Mouse (Mus musculus) heart, adult 9 months (tissue): ENCODE results near the gene Hsd3b2.
"Not testable (repeated sequence)": the region's sequence is repeated elsewhere in the genome, so short reads cannot be mapped to it uniquely, and the experiment has no call there.

Experiments
- DNase-seq, 2 experiments: peaks; one replicate each; pipeline ENCODE4 v3.0.0; 2022; ENCODE audit warnings: low spot score in 2 of 2

The Hsd3b2 gene

DNA sequence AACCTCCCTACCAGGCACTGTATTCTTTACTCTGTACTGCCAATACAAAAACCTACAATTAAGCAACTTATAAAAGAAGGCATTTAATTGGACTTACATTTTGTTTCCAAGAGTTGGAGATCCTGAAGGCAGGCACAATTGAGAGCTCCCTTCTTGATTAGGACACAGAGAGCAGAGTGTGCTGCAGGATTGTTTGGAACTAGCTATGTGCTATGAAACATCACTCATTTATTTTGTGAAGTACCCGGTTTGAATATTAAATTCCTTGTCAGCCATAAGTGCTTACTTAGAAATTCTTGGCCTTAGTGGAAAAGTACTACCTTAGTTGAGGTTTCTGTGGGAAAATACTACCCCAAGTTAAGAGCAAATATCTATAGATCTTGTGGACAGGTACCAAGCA is at the start of gene Hsd3b2:
TSS of gene Hsd3b2 (minus strand) at position 168 of the 400 bp plus-strand sequence.
- no peak for DNase-seq

DNA sequence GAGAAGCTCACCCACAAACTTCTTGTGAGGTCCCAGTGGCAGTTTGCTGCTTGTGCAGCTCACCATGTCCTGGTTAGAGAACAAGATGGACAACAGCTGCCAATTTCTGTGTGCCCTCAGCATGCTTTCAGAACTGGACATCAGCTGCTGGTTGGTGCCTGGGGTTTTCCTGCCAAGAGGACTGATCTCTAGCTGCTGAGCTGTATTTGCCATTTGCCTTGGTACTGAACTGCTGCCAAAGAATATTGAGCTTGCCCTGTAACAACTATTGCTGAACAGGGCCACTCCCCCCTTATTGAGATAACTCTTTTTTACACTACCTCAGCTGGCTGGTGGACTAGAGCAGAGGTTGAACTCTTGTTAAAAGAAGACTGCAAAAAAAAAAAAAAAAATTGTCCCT is 39.8 kb upstream of the Hsd3b2 start:
- peak; percentile 26 to 58 for DNase-seq

GRCm38 (mm10) chr3:98756836-98757235 is 32.5 kb upstream of the Hsd3b2 start:
- DNase-seq, result no peak

DNA sequence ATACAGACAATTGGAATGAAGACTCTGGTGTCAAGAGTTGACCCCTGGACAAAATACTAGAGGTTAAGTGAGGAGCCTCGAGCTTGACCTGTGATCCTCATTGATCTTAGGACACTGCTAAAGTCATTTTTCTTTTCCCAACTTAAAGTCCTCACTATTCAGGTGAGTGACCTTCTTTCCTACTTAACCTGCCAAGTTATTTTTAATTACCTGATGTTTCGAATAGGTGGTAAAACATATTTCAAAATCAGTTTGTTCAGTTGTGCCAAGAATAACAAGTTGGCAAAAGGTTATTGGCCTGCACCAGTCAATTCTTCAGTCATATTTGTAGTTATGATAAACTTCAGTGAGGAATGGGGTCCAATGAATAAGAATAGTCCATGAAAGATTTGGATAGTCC is 27.8 kb upstream of the Hsd3b2 start:
- DNase-seq, result no peak

DNA sequence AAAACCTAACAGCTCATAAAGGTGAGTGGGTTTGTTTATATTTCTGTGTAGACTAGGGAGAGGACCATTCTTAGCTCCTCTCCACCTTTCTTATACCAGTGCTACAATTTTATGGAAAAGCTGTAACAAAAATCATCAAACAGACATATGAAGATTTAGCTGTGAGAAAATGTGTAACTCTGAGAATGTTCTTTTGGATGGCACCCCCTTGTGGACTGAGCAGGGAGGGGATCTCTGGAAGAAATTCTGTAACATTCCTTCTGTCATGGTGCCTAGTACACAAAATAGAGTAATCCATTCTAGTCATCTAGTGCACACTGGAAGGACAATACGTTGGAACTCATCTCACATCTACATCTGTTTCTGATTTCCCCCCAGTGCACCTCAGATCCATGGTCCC is 16.7 kb upstream of the Hsd3b2 start:
- DNase-seq, result not testable (repeated sequence)

DNA sequence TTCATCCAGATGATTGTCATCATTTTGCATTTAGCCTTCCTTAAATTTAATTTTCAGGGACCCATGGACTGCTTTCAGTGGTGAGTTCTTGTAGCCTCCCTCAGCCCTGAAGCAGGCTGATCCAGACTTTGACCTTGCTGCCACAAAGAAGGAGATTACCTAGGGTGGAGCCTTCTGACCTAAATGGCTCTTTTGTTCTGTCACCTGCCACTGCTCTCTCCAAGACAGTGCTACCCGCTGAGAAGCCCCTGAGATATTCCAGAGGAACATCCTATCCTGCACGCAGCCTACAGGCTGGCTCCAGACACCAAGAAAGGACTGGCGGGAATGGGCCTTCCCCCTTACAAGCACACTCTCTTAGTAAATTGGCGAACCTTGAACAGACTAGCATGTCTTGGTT is 10.0 kb upstream of the Hsd3b2 start:
- no peak for DNase-seq

DNA sequence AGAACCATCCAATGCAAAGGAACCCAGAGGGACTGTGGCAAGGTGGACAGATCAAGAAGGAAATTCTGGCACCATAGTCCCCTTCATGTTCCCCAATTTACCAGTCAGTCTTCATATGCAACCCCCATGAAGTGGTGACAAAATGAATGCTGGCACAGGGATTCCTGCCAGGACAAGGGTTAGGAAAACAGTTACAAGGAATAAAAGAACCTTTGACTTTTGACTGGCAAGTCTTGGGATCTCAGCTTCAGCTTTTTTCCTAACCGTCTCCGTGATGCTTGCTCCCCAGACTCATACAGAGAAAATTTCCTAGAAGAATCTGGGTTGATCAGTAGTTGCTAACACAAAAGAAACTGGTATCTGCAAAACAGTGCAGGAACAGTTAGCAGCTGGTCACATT is 9.4 kb upstream of the Hsd3b2 start:
- DNase-seq, result no peak

DNA sequence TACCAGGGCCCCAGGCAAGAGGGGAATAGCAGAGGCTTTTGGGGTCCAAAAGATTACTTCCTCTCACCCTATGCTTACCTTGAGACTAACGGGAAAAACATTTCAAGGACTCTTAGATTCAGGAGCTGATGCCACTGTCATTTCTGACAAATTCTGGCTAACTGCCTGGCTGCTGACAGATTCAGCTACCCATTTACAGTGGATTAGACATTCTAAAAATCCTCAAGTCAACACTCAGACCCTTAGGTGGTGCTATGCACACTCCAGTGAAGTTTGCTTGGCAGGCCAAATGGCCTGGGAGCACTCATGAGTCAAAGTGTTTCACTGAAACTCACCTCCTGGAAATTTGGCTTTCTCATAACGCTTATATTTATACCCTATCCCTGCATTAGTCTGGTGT is 1.9 kb upstream of the Hsd3b2 start:
- DNase-seq, result no peak

DNA sequence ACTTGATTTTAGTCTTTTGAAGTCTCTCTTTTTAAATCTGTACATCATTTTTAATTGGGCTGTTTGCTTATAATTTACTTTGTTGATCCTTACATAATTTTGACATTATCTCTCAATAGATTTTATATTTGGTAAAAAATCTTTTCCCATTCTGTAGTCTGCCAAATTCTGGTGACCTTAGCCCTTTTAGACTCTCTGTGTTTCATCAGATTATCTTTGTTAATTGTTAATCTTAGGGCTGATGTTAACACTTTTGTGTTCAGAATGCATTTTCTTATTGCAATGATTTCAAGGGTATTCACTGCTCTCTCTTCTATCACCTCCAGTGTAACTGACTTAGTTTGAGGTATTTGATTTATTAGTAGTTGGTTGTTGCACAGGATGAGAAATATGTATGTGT is 3.6 kb downstream of the Hsd3b2 start:
- DNase-seq, result no peak

DNA sequence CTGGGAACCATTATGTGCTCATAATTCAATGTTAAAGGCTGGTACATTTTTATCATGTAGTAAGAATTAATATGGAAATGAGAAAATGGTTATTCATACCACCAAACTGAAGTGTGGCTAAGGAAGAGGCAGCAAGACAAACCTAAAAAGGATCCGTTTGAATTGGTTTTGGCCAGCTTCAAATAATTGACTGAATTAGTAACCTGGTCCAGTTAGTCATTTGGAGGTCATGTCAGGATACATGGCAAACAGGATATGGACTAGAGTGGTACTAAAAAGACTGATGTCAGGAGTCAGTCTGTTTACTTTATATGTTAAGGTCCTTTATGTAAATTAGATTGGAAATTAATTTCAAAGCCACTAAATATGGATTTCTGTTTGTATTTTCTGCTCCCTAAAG is 41.9 kb downstream of the Hsd3b2 start:
- no peak for DNase-seq

- no peak for DNase-seq
Observed at GRCm38 (mm10) chr3:98680786-98681185, 43.6 kb downstream of the Hsd3b2 start.
